Mouse (Mus musculus): ENCODE results near the gene Mrps2. TPM values are rescaled to one million over a fixed set of nuclear protein-coding genes. Genes with fewer than 3 reads are reported as not detected.

Mrps2 gene
- polyA plus RNA-seq, 1 experiment from 2014 or later, result 65.9 TPM

DNA sequence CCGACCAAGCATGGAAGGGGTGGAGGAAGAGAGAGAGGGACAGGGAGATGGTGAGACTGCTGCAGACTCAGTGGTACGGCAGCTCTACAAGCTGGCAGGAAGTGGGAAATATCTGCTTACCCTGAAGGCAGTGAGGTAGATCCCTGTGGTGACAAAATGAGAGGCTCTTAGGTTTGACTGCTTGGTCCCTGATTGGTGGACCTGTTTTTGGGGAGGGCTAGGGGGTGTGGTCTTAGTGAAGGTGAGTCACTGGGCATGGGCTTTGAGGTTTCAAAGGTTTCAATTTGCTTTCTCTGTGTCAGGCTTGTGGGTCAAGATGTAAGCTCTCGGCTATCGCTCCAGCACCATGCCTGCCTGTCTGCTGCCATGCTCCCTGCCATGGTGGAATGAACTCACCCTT lies 22.8 kb upstream of the Mrps2 start:
- Histone ChIP-seq H3K36me3 (ENCODE audit: control insufficient read depth, insufficient read depth, low read length) (no peaks in the 10 kb centered on the region), H3K9me3 (ENCODE audit: control insufficient read depth, low read length) (no peaks in the 10 kb centered on the region), H3K4me3 (ENCODE audit: low read depth, low read length) (no peak overlapping the region), H3K9ac (ENCODE audit: low read length) (no peak overlapping the region), H3K4me1 (ENCODE audit: control insufficient read depth, insufficient read depth, low read length) (peaks cover 7% of the 10 kb centered on the region), H3K27ac (ENCODE audit: low read depth, low read length) (no peak overlapping the region), H3K4me2 (no peak overlapping the region), H3K27me3 (ENCODE audit: control insufficient read depth, insufficient read depth, low read length) (no peaks in the 10 kb centered on the region)
- 76% methylated on average over 4 of the region's 4 CpGs for WGBS
- DNase-seq (ENCODE audit: low spot score, missing footprints) (no peak), ATAC-seq (ENCODE audit: low FRiP score) (no peak)

DNA sequence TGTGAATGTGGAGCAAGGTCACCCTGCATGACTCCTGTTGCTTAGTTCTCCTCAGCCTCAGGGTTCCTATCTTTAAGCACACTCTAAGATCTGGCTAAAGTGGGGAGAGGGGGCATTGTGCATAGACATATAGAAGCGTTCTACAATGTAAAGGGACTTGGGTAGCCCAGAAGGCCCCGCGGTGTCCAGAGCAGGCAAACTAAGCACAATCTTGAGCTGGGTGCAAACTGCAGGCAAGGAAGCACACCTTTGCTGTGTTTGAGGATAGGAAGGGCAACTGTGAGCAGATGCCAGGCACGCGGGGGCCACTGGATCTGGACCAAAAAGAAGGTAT lies 21.7 kb upstream of the Mrps2 start:
- ATAC-seq (ENCODE audit: low FRiP score), result no peak; the same call in 1 of the 2 replicates
- H3K27ac ChIP-seq (ENCODE audit: low read depth, low read length), result no peak overlapping the region
- H3K9me3 ChIP-seq (ENCODE audit: control insufficient read depth, low read length), result no peaks in the 10 kb centered on the region
- 11% methylated on average over 5 of the region's 5 CpGs for WGBS
- H3K4me2 ChIP-seq, result peak overlapping the region; percentile 91
- H3K36me3 ChIP-seq (ENCODE audit: control insufficient read depth, insufficient read depth, low read length), result no peaks in the 10 kb centered on the region
- peak overlapping the region; percentile 83 for H3K9ac ChIP-seq (ENCODE audit: low read length)
- peak overlapping the region; percentile 79 for H3K4me3 ChIP-seq (ENCODE audit: low read depth, low read length)
- DNase-seq (ENCODE audit: low spot score, missing footprints), result no peak
- no peaks in the 10 kb centered on the region for H3K27me3 ChIP-seq (ENCODE audit: control insufficient read depth, insufficient read depth, low read length)
- H3K4me1 ChIP-seq (ENCODE audit: control insufficient read depth, insufficient read depth, low read length), result peaks cover 7% of the 10 kb centered on the region

DNA sequence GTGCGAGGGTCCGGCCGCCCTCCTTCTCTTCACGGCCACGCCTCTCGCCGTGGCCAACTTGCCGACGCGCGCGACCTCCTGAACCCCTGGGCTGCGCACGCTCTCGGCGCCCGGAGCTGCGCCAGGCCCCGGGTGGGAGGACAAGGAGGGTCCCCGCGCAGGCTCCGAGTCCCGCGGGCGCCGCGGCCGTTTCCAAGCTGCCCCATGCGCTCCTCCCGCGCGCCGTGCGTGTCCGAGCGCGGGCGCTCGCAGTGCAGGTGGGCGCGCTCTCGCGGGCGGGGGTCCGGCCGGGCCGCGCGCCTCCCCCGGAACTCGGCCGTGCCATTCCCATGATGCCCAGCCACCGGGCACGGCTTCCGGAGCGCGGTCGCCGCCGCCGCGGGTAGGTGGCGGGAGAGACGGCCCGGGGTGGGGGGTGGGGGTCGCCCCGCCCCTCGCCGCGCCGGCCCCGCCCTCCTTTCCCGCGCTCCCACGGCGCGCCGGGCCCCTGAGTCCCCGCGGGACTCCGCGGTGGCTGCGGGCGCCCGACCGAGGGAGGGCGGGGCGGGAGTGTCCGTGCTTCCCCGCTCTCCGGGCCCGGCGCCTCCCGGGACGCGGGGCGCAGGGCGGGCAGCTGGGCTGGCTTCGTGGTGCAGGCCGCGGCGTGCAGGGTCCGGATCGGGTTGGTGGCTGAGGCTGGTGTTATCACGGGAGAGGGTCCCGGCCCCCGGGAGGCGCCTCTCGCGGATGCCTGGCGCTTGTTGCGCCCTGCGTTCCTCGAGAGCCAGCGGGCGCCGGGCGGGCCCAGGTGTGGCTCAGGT lies 21.2 kb upstream of the Mrps2 start, which contains the start of gene Ppp1r26:
Ppp1r26 (plus strand) TSS at position 286 of the 800 bp plus-strand sequence.
- Histone ChIP-seq H3K27me3 (ENCODE audit: control insufficient read depth, insufficient read depth, low read length) (no peaks in the 10 kb centered on the region), H3K9ac (ENCODE audit: low read length) (peak within 1 kb of the TSS; percentile 83), H3K36me3 (ENCODE audit: control insufficient read depth, insufficient read depth, low read length) (no peaks in the 10 kb centered on the region), H3K4me3 (ENCODE audit: low read depth, low read length) (peak within 1 kb of the TSS; percentile 79), H3K9me3 (ENCODE audit: control insufficient read depth, low read length) (no peaks in the 10 kb centered on the region), H3K4me1 (ENCODE audit: control insufficient read depth, insufficient read depth, low read length) (peaks cover 7% of the 10 kb centered on the region), H3K27ac (ENCODE audit: low read depth, low read length) (no peak within 1 kb of the TSS), H3K4me2 (peak within 1 kb of the TSS; percentile 91)
- ATAC-seq (ENCODE audit: low FRiP score) (peak; percentile 75), DNase-seq (ENCODE audit: low spot score, missing footprints) (peak; percentile 93)
- WGBS, result under 1% methylated on average over 82 of the region's 118 CpGs

DNA sequence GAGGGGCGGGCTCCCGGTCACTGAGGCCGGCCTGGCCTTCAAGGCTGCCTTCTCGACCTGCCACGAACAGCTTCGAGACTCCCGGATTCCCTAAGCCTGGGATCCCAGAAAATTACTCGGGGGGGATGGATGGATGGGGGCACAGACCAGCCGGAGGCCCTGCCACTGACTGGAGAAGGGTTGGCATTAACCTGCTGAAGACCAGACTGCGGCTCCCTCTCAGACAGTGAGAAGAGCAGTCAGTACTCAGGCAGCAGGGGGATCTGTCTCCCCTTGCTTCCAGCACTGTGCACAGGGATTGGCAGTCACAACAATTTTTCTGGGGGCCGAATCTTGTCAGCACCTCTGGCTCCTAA lies 20.6 kb upstream of the Mrps2 start:
- ATAC-seq (ENCODE audit: low FRiP score), result peak; percentile 36; the same call in 1 of the 2 replicates
- Histone ChIP-seq H3K9me3 (ENCODE audit: control insufficient read depth, low read length) (no peaks in the 10 kb centered on the region), H3K4me1 (ENCODE audit: control insufficient read depth, insufficient read depth, low read length) (peaks cover 7% of the 10 kb centered on the region), H3K9ac (ENCODE audit: low read length) (peak overlapping the region; percentile 83), H3K36me3 (ENCODE audit: control insufficient read depth, insufficient read depth, low read length) (no peaks in the 10 kb centered on the region), H3K27me3 (ENCODE audit: control insufficient read depth, insufficient read depth, low read length) (no peaks in the 10 kb centered on the region), H3K27ac (ENCODE audit: low read depth, low read length) (no peak overlapping the region), H3K4me2 (peak overlapping the region; percentile 91), H3K4me3 (ENCODE audit: low read depth, low read length) (peak overlapping the region; percentile 79)
- DNase-seq (ENCODE audit: low spot score, missing footprints), result peak; percentile 89
- 11% methylated on average over 11 of the region's 11 CpGs for WGBS

DNA sequence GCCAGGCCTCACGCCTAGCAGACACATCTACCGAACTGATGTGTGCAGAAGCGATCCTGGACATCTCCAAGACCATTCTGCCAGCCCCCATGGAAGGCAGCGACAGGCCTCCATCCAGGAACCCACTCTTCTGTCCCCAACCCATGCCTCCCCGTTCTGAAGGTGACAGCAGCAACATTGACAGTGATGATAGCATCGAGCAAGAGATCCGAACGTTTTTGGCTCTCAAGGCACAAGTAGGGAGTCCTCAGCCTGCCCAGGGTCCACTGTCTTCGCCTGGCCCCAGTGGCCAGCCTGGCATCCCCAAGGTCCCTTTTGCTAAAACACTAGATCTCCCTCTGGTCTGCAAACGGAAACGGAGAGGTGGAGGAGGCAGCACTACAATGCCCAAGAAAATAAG lies 16.2 kb upstream of the Mrps2 start:
- H3K9ac ChIP-seq (ENCODE audit: low read length), result no peak overlapping the region
- DNase-seq (ENCODE audit: low spot score, missing footprints), result no peak
- no peaks in the 10 kb centered on the region for H3K36me3 ChIP-seq (ENCODE audit: control insufficient read depth, insufficient read depth, low read length)
- no peak overlapping the region for H3K27ac ChIP-seq (ENCODE audit: low read depth, low read length)
- no peak overlapping the region for H3K4me3 ChIP-seq (ENCODE audit: low read depth, low read length)
- H3K4me1 ChIP-seq (ENCODE audit: control insufficient read depth, insufficient read depth, low read length), result 0 out of 2 replicates have a peak, but pooled peaks cover 4% of the 10 kb centered on the region
- no peak overlapping the region for H3K4me2 ChIP-seq
- no peak for ATAC-seq (ENCODE audit: low FRiP score)
- no peaks in the 10 kb centered on the region for H3K9me3 ChIP-seq (ENCODE audit: control insufficient read depth, low read length)
- 88% methylated on average over 11 of the region's 11 CpGs for WGBS
- H3K27me3 ChIP-seq (ENCODE audit: control insufficient read depth, insufficient read depth, low read length), result no peaks in the 10 kb centered on the region

DNA sequence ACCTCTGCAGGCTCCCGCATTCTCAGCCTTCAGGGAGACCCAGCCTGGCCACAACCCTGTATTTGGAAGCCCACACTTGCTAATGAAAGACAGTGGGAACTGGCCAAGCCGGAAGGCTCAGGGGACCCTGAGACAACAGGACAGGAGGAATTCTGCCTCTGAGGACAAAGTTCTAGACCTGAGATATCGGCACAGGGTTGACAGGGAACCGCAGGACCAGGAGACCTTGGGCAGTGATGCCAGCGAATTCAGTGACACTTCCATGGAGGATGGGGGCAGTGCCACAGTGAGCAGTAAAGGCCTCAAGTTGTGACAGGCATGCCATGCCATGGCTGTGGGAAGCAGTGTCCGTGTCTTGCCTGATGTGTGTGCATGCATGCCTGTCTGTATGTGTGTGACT lies 14.3 kb upstream of the Mrps2 start:
- H3K36me3 ChIP-seq (ENCODE audit: control insufficient read depth, insufficient read depth, low read length), result no peaks in the 10 kb centered on the region
- H3K4me1 ChIP-seq (ENCODE audit: control insufficient read depth, insufficient read depth, low read length), result no peaks in the 10 kb centered on the region
- H3K27me3 ChIP-seq (ENCODE audit: control insufficient read depth, insufficient read depth, low read length), result no peaks in the 10 kb centered on the region
- no peak overlapping the region for H3K4me3 ChIP-seq (ENCODE audit: low read depth, low read length)
- no peak overlapping the region for H3K4me2 ChIP-seq
- ATAC-seq (ENCODE audit: low FRiP score) (no peak), DNase-seq (ENCODE audit: low spot score, missing footprints) (no peak)
- WGBS, result 86% methylated on average over 6 of the region's 6 CpGs
- H3K27ac ChIP-seq (ENCODE audit: low read depth, low read length), result no peak overlapping the region
- H3K9me3 ChIP-seq (ENCODE audit: control insufficient read depth, low read length), result no peaks in the 10 kb centered on the region
- H3K9ac ChIP-seq (ENCODE audit: low read length), result no peak overlapping the region

DNA sequence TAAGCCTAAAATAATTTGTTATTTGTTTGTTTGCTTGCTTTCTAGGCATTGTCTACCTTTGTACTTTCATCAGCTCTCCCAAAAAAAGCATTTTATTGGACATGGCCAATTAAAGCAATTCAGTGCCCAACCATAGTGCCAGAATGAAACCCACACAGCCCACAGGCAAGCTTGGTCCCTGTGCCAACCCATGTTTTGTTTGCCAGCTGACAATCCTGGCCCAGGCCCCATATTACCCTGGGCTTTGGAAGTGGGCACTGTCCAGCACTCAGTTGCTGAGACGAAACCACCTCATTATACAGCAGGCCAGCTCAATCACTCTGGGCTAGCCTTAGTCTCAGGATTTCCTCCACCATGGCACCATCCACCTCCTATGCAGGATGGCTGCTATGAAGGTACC lies 11.2 kb upstream of the Mrps2 start:
- WGBS, result 66% methylated on average over 1 of the region's 1 CpGs
- H3K4me2 ChIP-seq, result no peak overlapping the region
- H3K9me3 ChIP-seq (ENCODE audit: control insufficient read depth, low read length), result no peaks in the 10 kb centered on the region
- H3K4me1 ChIP-seq (ENCODE audit: control insufficient read depth, insufficient read depth, low read length), result no peaks in the 10 kb centered on the region
- H3K27ac ChIP-seq (ENCODE audit: low read depth, low read length), result no peak overlapping the region
- no peaks in the 10 kb centered on the region for H3K27me3 ChIP-seq (ENCODE audit: control insufficient read depth, insufficient read depth, low read length)
- ATAC-seq (ENCODE audit: low FRiP score) (no peak), DNase-seq (ENCODE audit: low spot score, missing footprints) (no peak)
- H3K4me3 ChIP-seq (ENCODE audit: low read depth, low read length), result no peak overlapping the region
- H3K9ac ChIP-seq (ENCODE audit: low read length), result no peak overlapping the region
- no peaks in the 10 kb centered on the region for H3K36me3 ChIP-seq (ENCODE audit: control insufficient read depth, insufficient read depth, low read length)

DNA sequence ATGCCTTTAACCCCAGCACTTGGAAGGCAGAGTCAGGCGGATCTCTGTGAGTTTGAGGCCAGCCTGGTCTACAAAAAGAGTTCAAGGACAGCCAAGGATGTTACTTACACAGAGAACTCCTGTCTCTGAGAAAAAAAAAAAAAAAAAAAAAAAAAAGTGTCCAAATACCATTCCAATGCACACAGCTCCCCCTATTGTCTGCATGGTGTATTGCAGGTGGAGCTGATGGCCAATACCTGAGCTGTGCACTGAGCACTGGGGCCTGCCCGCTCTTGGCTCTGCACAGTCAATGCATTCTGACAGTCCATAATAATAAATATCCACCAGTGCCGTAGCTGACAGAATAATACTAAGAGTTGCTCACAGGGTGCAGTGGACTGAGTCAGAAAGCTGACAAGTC lies 3.9 kb upstream of the Mrps2 start:
- no peak overlapping the region for H3K27ac ChIP-seq (ENCODE audit: low read depth, low read length)
- peak; percentile 91 for DNase-seq (ENCODE audit: low spot score, missing footprints)
- no peak overlapping the region for H3K9ac ChIP-seq (ENCODE audit: low read length)
- H3K4me3 ChIP-seq (ENCODE audit: low read depth, low read length), result no peak overlapping the region
- H3K9me3 ChIP-seq (ENCODE audit: control insufficient read depth, low read length), result no peaks in the 10 kb centered on the region
- no peak for ATAC-seq (ENCODE audit: low FRiP score)
- peaks cover 5% of the 10 kb centered on the region; the same call in 1 of the 2 replicates for H3K27me3 ChIP-seq (ENCODE audit: control insufficient read depth, insufficient read depth, low read length)
- no peaks in the 10 kb centered on the region for H3K36me3 ChIP-seq (ENCODE audit: control insufficient read depth, insufficient read depth, low read length)
- H3K4me2 ChIP-seq, result no peak overlapping the region
- peaks cover 5% of the 10 kb centered on the region for H3K4me1 ChIP-seq (ENCODE audit: control insufficient read depth, insufficient read depth, low read length)
- WGBS, result 46% methylated on average over 3 of the region's 3 CpGs

DNA sequence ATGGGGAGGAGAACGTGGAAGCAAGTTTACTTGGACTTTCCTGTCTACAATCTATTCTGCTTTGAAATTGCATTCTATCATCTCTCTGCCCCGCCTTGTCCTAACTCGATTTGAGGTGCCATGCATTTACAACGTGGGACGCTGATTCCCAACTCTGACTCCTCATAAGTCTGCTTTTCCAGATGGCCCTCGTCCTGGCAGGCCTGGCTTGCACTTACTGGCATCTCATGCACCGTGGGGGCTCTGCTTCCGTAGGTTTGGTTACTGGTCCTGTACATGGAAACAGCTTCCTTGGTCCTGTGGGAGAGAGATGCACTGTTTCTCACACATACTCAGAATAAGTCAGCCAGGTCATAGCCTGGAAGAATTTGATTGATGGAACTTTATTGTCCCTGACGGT lies 2.9 kb upstream of the Mrps2 start:
- ATAC-seq (ENCODE audit: low FRiP score), result no peak
- H3K4me1 ChIP-seq (ENCODE audit: control insufficient read depth, insufficient read depth, low read length), result peaks cover 6% of the 10 kb centered on the region
- no peak for DNase-seq (ENCODE audit: low spot score, missing footprints)
- WGBS, result 87% methylated on average over 9 of the region's 9 CpGs
- no peak overlapping the region for H3K4me3 ChIP-seq (ENCODE audit: low read depth, low read length)
- peaks cover 9% of the 10 kb centered on the region for H3K36me3 ChIP-seq (ENCODE audit: control insufficient read depth, insufficient read depth, low read length)
- no peak overlapping the region for H3K4me2 ChIP-seq
- H3K27me3 ChIP-seq (ENCODE audit: control insufficient read depth, insufficient read depth, low read length), result peaks cover 5% of the 10 kb centered on the region; the same call in 1 of the 2 replicates
- no peaks in the 10 kb centered on the region for H3K9me3 ChIP-seq (ENCODE audit: control insufficient read depth, low read length)
- no peak overlapping the region for H3K9ac ChIP-seq (ENCODE audit: low read length)
- no peak overlapping the region for H3K27ac ChIP-seq (ENCODE audit: low read depth, low read length)
